Mouse (Mus musculus) kidney, adult 2 months (tissue): ENCODE data around the gene Adam6b.
"Not testable (repeated sequence)": the region's sequence is repeated elsewhere in the genome, so short reads cannot be mapped to it uniquely, and the experiment has no call there.

Experiments used
- CTCF ChIP-seq: fragments of 200-500 bp; conservative IDR thresholded peaks from 2 replicates; pipeline ENCODE4 v1.5.1; 2011; ENCODE audit warnings: low read depth, mild to moderate bottlenecking, control low read depth, low read length, moderate library complexity, mixed read lengths; ENCODE audit not compliant: insufficient read depth, insufficient read length
- POLR2A ChIP-seq: fragments of 200-500 bp; IDR thresholded peaks from one replicate; pipeline ENCODE4 v1.6.1; 2011; ENCODE audit warnings: low read depth, low read length, control low read depth

DNA sequence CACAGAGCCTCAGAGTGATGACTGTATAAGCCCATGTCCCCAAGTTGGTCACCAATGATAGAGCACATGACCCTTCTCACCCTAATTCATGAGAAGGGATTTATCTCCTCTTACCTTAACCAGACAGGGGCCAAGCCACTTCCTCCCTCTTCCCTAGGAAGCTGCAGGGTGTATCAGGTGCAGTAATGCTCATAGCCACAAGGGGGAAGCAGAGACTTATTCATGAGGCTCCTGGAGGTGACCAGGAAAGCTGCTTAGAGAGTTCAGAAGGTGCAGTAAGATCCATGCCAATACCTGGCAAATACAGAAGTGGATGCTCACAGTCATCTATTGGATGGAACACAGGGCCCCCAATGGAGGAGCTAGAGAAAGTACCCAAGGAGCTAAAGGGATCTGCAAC lies 1.6 kb upstream of the Adam6b start:
- peak; percentile 85 for TF ChIP-seq CTCF
- not testable (repeated sequence) for TF ChIP-seq POLR2A
